Mouse (Mus musculus): Measurements from ENCODE around the gene Plp2. TPM values are rescaled to one million over a fixed set of nuclear protein-coding genes. Genes with fewer than 3 reads are reported as not detected.

Plp2 gene
- polyA plus RNA-seq, 1 experiment from 2014 or later, result 233 TPM

DNA sequence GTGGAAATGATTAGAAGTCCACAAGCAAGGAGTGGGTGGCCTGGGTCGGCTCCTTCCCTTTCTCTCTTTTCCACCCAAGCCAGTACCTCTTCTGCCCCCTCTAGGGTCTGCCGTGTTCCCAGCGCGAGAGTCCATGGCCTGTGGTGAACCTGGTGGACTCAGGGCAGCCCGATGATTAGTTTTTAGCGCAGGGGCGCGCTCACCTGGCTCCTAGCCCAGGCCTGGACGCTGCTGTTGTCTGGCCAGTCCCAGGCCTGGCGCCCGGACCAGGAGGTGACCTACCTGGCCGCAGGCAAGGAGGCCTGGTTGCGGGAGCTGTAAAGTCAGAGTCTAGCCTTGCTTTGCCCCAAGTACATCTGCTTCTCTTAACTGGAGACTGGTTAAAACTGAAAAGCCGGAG is 9.7 kb upstream of the Plp2 start, which contains the start of gene Magix:
Gene Magix (minus strand): TSS at position 388 of the 400 bp plus-strand sequence.
- H3K4me2 ChIP-seq (ENCODE audit: low read depth, low read length), result peak within 1 kb of the TSS; percentile 58
- ATAC-seq (ENCODE audit: insufficient read depth, low FRiP score), result no peak
- no peak within 1 kb of the TSS for H3K27ac ChIP-seq (ENCODE audit: low read length)
- H3K4me3 ChIP-seq (replicated peaks; ENCODE audit: low read length), result peak within 1 kb of the TSS; percentile 40
- H3K9me3 ChIP-seq (replicated peaks; ENCODE audit: control insufficient read depth, low read length), result no peaks in the 10 kb centered on the region
- H3K4me1 ChIP-seq (ENCODE audit: control insufficient read depth, insufficient read depth, low read length), result no peaks in the 10 kb centered on the region
- peak within 1 kb of the TSS; percentile 55; the same call in 1 of the 2 replicates for H3K9ac ChIP-seq (ENCODE audit: low read length)
- no peaks in the 10 kb centered on the region for H3K27me3 ChIP-seq (ENCODE audit: control insufficient read depth, insufficient read depth, low read length)
- WGBS, result 66% methylated on average over 14 of the region's 14 CpGs
- H3K36me3 ChIP-seq (ENCODE audit: control insufficient read depth, insufficient read depth, low read length), result no peaks in the 10 kb centered on the region

GRCm38 (mm10) chrX:7680057-7680412 is 8.8 kb upstream of the Plp2 start:
- 23% methylated on average over 12 of the region's 12 CpGs for WGBS
- peak overlapping the region; percentile 40 for H3K4me3 ChIP-seq (replicated peaks; ENCODE audit: low read length)
- H3K9ac ChIP-seq (ENCODE audit: low read length), result peak overlapping the region; percentile 55; the same call in 1 of the 2 replicates
- peak; percentile 34; the same call in 1 of the 2 replicates for ATAC-seq (ENCODE audit: insufficient read depth, low FRiP score)
- no peaks in the 10 kb centered on the region for H3K36me3 ChIP-seq (ENCODE audit: control insufficient read depth, insufficient read depth, low read length)
- no peaks in the 10 kb centered on the region for H3K27me3 ChIP-seq (ENCODE audit: control insufficient read depth, insufficient read depth, low read length)
- H3K4me2 ChIP-seq (ENCODE audit: low read depth, low read length), result peak overlapping the region; percentile 58
- no peak overlapping the region for H3K27ac ChIP-seq (ENCODE audit: low read length)
- no peaks in the 10 kb centered on the region for H3K9me3 ChIP-seq (replicated peaks; ENCODE audit: control insufficient read depth, low read length)
- no peaks in the 10 kb centered on the region for H3K4me1 ChIP-seq (ENCODE audit: control insufficient read depth, insufficient read depth, low read length)

- no peaks in the 10 kb centered on the region for H3K36me3 ChIP-seq (ENCODE audit: control insufficient read depth, insufficient read depth, low read length)
- no peaks in the 10 kb centered on the region for H3K9me3 ChIP-seq (replicated peaks; ENCODE audit: control insufficient read depth, low read length)
- H3K27ac ChIP-seq (ENCODE audit: low read length), result no peak overlapping the region
- 18% methylated on average over 27 of the region's 27 CpGs for WGBS
- peak overlapping the region; percentile 40 for H3K4me3 ChIP-seq (replicated peaks; ENCODE audit: low read length)
- peak; percentile 92 for ATAC-seq (ENCODE audit: insufficient read depth, low FRiP score)
- H3K27me3 ChIP-seq (ENCODE audit: control insufficient read depth, insufficient read depth, low read length), result no peaks in the 10 kb centered on the region
- H3K4me2 ChIP-seq (ENCODE audit: low read depth, low read length), result peak overlapping the region; percentile 58
- H3K4me1 ChIP-seq (ENCODE audit: control insufficient read depth, insufficient read depth, low read length), result peaks cover 2% of the 10 kb centered on the region; the same call in 1 of the 2 replicates
- peak overlapping the region; percentile 55; the same call in 1 of the 2 replicates for H3K9ac ChIP-seq (ENCODE audit: low read length)
Observed at GRCm38 (mm10) chrX:7679405-7680056, 8.3 kb upstream of the Plp2 start.

GRCm38 (mm10) chrX:7678986-7679385 is 7.8 kb upstream of the Plp2 start:
- Histone ChIP-seq H3K27me3 (ENCODE audit: control insufficient read depth, insufficient read depth, low read length) (no peaks in the 10 kb centered on the region), H3K9me3 (replicated peaks; ENCODE audit: control insufficient read depth, low read length) (no peaks in the 10 kb centered on the region), H3K4me1 (ENCODE audit: control insufficient read depth, insufficient read depth, low read length) (peaks cover 2% of the 10 kb centered on the region; the same call in 1 of the 2 replicates), H3K36me3 (ENCODE audit: control insufficient read depth, insufficient read depth, low read length) (no peaks in the 10 kb centered on the region), H3K4me3 (replicated peaks; ENCODE audit: low read length) (no peak overlapping the region), H3K4me2 (ENCODE audit: low read depth, low read length) (no peak overlapping the region), H3K27ac (ENCODE audit: low read length) (no peak overlapping the region), H3K9ac (ENCODE audit: low read length) (no peak overlapping the region)
- no peak for ATAC-seq (ENCODE audit: insufficient read depth, low FRiP score)
- 36% methylated on average over 3 of the region's 3 CpGs for WGBS

- H3K4me3 ChIP-seq (replicated peaks; ENCODE audit: low read length), result peak overlapping the region; percentile 39
- peak overlapping the region; percentile 61 for H3K9ac ChIP-seq (ENCODE audit: low read length)
- peak overlapping the region; percentile 55 for H3K4me2 ChIP-seq (ENCODE audit: low read depth, low read length)
- H3K27me3 ChIP-seq (ENCODE audit: control insufficient read depth, insufficient read depth, low read length), result no peaks in the 10 kb centered on the region
- WGBS, result 29% methylated on average over 10 of the region's 10 CpGs
- H3K4me1 ChIP-seq (ENCODE audit: control insufficient read depth, insufficient read depth, low read length), result peaks cover 5% of the 10 kb centered on the region; the same call in 1 of the 2 replicates
- peak overlapping the region; percentile 94 for H3K27ac ChIP-seq (ENCODE audit: low read length)
- ATAC-seq (ENCODE audit: insufficient read depth, low FRiP score), result no peak
- H3K36me3 ChIP-seq (ENCODE audit: control insufficient read depth, insufficient read depth, low read length), result no peaks in the 10 kb centered on the region
- H3K9me3 ChIP-seq (replicated peaks; ENCODE audit: control insufficient read depth, low read length), result no peaks in the 10 kb centered on the region
Observed at GRCm38 (mm10) chrX:7675001-7675380, 3.8 kb upstream of the Plp2 start.

DNA sequence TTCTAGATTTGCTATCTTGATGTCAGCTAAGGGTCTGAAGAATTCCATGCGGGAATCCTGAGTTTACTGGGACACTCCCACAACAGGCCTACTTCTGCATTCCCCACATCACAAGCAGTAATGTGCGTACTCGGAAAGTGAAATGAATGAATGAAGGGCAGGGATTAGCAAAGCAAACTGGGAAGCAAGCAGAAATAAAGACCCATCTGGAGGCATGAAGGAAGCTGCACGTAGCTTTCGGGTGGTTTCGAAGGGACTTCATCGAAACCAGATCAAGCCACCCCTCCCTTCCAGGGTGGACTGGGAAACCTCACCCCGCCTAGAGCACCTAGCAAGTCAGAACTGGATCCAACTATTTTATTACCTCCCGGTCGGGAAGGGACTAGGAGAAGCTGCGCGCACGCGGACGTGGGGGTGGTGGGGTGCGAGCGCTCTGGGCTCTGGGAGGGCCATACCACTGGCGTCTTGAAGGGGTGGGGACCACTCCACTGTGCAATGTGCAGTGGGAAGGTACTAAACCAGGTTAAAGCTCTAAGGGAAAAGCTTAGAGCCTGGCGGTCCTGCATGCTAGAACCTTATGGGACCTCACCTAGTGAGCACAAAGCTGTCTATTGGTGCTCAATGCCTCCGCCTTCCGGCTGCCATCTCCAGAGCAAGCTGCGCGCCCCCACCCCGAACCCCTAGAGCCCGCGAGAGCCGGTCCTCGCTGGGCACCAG is 3.3 kb upstream of the Plp2 start:
- Histone ChIP-seq H3K4me3 (replicated peaks; ENCODE audit: low read length) (peak overlapping the region; percentile 39), H3K9ac (ENCODE audit: low read length) (peak overlapping the region; percentile 61), H3K27ac (ENCODE audit: low read length) (peak overlapping the region; percentile 94), H3K27me3 (ENCODE audit: control insufficient read depth, insufficient read depth, low read length) (no peaks in the 10 kb centered on the region), H3K36me3 (ENCODE audit: control insufficient read depth, insufficient read depth, low read length) (no peaks in the 10 kb centered on the region), H3K9me3 (replicated peaks; ENCODE audit: control insufficient read depth, low read length) (no peaks in the 10 kb centered on the region), H3K4me2 (ENCODE audit: low read depth, low read length) (peak overlapping the region; percentile 55), H3K4me1 (ENCODE audit: control insufficient read depth, insufficient read depth, low read length) (peaks cover 5% of the 10 kb centered on the region; the same call in 1 of the 2 replicates)
- 18% methylated on average over 28 of the region's 28 CpGs for WGBS
- peak; percentile 38; the same call in 1 of the 2 replicates for ATAC-seq (ENCODE audit: insufficient read depth, low FRiP score)

GRCm38 (mm10) chrX:7673578-7674281 is 2.5 kb upstream of the Plp2 start:
- Histone ChIP-seq H3K9ac (ENCODE audit: low read length) (peak overlapping the region; percentile 61), H3K4me2 (ENCODE audit: low read depth, low read length) (peak overlapping the region; percentile 55), H3K9me3 (replicated peaks; ENCODE audit: control insufficient read depth, low read length) (no peaks in the 10 kb centered on the region), H3K4me3 (replicated peaks; ENCODE audit: low read length) (peak overlapping the region; percentile 39), H3K27me3 (ENCODE audit: control insufficient read depth, insufficient read depth, low read length) (no peaks in the 10 kb centered on the region), H3K27ac (ENCODE audit: low read length) (peak overlapping the region; percentile 94), H3K36me3 (ENCODE audit: control insufficient read depth, insufficient read depth, low read length) (no peaks in the 10 kb centered on the region), H3K4me1 (ENCODE audit: control insufficient read depth, insufficient read depth, low read length) (peaks cover 5% of the 10 kb centered on the region; the same call in 1 of the 2 replicates)
- 24% methylated on average over 12 of the region's 12 CpGs for whole genome bisulfite sequencing
- peak; percentile 8; the same call in 1 of the 2 replicates for ATAC-seq (ENCODE audit: insufficient read depth, low FRiP score)

DNA sequence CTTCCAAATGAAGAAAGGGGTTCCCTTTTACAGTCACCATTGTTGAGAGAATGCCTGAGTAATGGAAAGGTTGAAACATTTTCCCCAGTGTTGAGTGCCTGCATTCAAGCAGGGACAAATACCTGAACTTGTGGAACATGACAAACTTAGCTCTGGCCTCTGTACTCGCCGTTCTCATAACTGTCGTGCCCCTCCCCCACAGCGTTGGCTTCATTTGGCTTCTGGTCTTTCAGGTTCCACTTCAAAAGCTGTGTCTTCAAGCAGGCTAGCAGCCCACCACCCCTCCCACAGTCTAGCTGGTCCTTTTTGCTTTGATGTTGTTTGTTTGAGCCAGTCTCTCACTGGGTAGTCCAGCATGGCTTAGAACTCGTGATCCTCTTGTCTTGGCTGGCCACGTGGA is 1.5 kb upstream of the Plp2 start:
- H3K27me3 ChIP-seq (ENCODE audit: control insufficient read depth, insufficient read depth, low read length), result no peaks in the 10 kb centered on the region
- no peak for ATAC-seq (ENCODE audit: insufficient read depth, low FRiP score)
- no peak overlapping the region for H3K4me2 ChIP-seq (ENCODE audit: low read depth, low read length)
- H3K4me1 ChIP-seq (ENCODE audit: control insufficient read depth, insufficient read depth, low read length), result peaks cover 5% of the 10 kb centered on the region; the same call in 1 of the 2 replicates
- WGBS, result 40% methylated on average over 6 of the region's 6 CpGs
- H3K36me3 ChIP-seq (ENCODE audit: control insufficient read depth, insufficient read depth, low read length), result no peaks in the 10 kb centered on the region
- H3K9me3 ChIP-seq (replicated peaks; ENCODE audit: control insufficient read depth, low read length), result no peaks in the 10 kb centered on the region
- H3K4me3 ChIP-seq (replicated peaks; ENCODE audit: low read length), result no peak overlapping the region
- no peak overlapping the region for H3K9ac ChIP-seq (ENCODE audit: low read length)
- peak overlapping the region; percentile 94; the same call in 1 of the 2 replicates for H3K27ac ChIP-seq (ENCODE audit: low read length)

Data from stomach, embryonic 16.5 days (tissue).